Mouse (Mus musculus) CH12.LX (cell line): ENCODE results near the gene Pbp2.

Experiments used
- CTCF ChIP-seq, 2 experiments: IDR thresholded peaks in 1 of 2; conservative IDR thresholded peaks in 1 of 2; 2 replicates each; pipeline ENCODE4 v1.5.1; 2011 to 2012; ENCODE audit warnings: low read depth in 2 of 2, low read length in 2 of 2, improper control_type of control experiment in 1 of 2, inconsistent platforms in 1 of 2, mild to moderate bottlenecking in 1 of 2, moderate library complexity in 1 of 2
- MXI1 ChIP-seq: IDR thresholded peaks from 2 replicates; pipeline ENCODE4 v1.6.1; 2011; ENCODE audit warnings: mild to moderate bottlenecking, low read depth, low read length, improper control_type of control experiment
- ZKSCAN1 ChIP-seq: IDR thresholded peaks from 2 replicates; pipeline ENCODE4 v1.6.1; 2012; ENCODE audit warnings: low read depth, inconsistent platforms, low read length, improper control_type of control experiment, borderline replicate concordance

DNA sequence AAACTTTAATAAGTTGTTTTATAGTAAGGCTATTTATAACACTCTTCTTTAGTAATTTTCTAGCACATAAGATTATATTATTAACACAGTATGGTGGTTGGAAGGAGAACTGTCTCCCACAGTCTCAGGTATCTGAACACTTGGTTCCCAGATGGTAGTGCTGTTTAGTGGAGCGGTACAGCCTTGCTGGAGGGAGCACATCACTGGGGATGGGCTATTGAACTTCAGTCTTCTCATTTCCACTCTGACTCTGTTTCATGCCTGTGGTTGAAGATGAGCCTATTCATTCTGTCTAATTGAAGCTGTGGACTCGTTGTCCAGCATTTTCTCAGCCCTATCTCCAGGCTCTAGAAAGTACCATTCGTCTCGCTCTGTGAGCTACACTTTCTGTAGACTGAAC is 44.7 kb upstream of the Pbp2 start:
- no peak for TF ChIP-seq CTCF (conservative IDR thresholded peaks at IDR 0.05 in 1 of 2, IDR thresholded peaks at IDR 0.05 in 1 of 2; ENCODE audit: low read depth in 2 of 2, low read length in 2 of 2)
- TF ChIP-seq ZKSCAN1 = no peak
- TF ChIP-seq MXI1 = no peak
